Mouse (Mus musculus): ENCODE results near the gene Olfr766-ps1. TPM values are rescaled to one million over a fixed set of nuclear protein-coding genes. Genes with fewer than 3 reads are reported as not detected.
"Not testable (repeated sequence)": the region's sequence is repeated elsewhere in the genome, so short reads cannot be mapped to it uniquely, and the experiment has no call there.

Gene Olfr766-ps1
- polyA plus RNA-seq (2012; rRNA removed) = not detected in 2 replicates

DNA sequence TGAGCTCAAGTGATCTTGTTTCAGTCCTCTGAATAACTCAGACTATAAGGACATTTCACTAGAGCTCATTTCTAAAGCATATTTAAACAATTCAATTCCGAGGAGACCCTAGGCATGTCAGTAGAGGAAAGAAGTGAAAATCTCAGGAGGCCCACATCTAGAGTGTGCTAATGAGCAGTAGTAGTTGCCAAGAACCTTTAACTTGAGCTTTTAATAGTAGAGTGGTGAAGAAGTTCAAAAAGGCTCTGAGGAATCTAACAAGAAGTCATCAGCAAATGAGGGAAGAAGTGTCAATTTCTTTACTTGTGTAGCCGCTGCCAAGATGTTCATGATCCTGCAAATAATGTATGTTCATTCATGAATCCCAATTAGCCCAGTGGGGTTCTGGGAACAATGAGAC lies at the start of gene Olfr766-ps1:
TSS of gene Olfr766-ps1 (minus strand) at position 101 of the 400 bp plus-strand sequence.
- WGBS = 79% methylated on average over 2 of the region's 2 CpGs
- no peak within 1 kb of the TSS for H3K4me3 ChIP-seq (replicated peaks; ENCODE audit: extremely low read depth, low read depth, low read length)
- TF ChIP-seq CTCF (IDR thresholded peaks at IDR 0.05; ENCODE audit: insufficient read depth, low read length) (no peak), POLR2A (IDR thresholded peaks at IDR 0.05; ENCODE audit: borderline replicate concordance, extremely low read depth, low read depth, low read length) (no peak)
- no peaks in the 10 kb centered on the region for H3K4me1 ChIP-seq (ENCODE audit: control insufficient read depth, insufficient read depth, low read length)
- no peak for DNase-seq

DNA sequence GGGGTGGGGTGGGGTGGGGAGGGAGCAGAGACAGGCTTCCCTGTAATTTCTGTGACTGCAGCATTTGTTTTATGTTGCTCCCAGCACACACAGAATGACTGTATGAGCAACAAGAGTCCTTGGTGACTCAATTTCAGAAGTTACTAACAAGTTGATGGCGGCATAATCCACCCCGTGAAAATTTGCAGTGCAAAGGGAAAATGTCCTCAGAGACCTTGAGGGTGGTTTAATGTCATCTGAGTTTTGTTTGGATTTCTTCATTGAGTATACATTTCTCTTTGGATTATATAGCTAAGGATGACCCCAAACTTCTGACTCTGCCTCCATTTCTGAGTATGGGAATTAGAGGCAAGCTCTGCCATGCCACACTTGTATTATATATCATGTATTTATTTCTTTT lies 49.0 kb upstream of the Olfr766-ps1 start, which contains the start of gene Olfr769:
TSS of gene Olfr769 (minus strand) at position 101 of the 400 bp plus-strand sequence.
- no peak for TF ChIP-seq POLR2A (IDR thresholded peaks at IDR 0.05; ENCODE audit: borderline replicate concordance, extremely low read depth, low read depth, low read length)
- TF ChIP-seq CTCF (IDR thresholded peaks at IDR 0.05; ENCODE audit: insufficient read depth, low read length) = no peak
- H3K4me1 ChIP-seq (ENCODE audit: control insufficient read depth, insufficient read depth, low read length) = no peaks in the 10 kb centered on the region
- no peak for DNase-seq
- WGBS = 70% methylated on average over 2 of the region's 2 CpGs
- no peak within 1 kb of the TSS for H3K4me3 ChIP-seq (replicated peaks; ENCODE audit: extremely low read depth, low read depth, low read length)

DNA sequence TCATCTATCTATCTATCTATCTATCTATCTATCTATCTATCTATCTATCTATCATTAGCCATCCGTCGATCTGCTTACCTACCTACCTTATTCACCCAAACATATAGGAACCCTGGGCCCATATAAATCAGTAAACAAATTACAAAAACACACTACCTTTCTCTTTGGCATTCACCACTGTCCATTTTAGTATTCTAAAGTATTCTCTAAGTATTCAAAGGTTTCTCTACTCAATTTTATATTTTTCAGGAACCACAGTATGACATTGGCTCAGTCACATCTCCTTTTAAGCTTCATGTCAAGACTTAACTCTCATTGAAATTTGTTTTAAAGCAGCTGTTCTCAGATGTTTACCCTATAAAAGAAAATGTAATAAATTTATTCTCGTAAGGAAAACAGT lies 46.4 kb upstream of the Olfr766-ps1 start:
- 88% methylated on average over 3 of the region's 3 CpGs for WGBS
- TF ChIP-seq POLR2A (IDR thresholded peaks at IDR 0.05; ENCODE audit: borderline replicate concordance, extremely low read depth, low read depth, low read length) (no peak), CTCF (IDR thresholded peaks at IDR 0.05; ENCODE audit: insufficient read depth, low read length) (no peak)
- Histone ChIP-seq H3K4me3 (replicated peaks; ENCODE audit: extremely low read depth, low read depth, low read length) (no peak overlapping the region), H3K4me1 (ENCODE audit: control insufficient read depth, insufficient read depth, low read length) (no peaks in the 10 kb centered on the region)
- DNase-seq = no peak

DNA sequence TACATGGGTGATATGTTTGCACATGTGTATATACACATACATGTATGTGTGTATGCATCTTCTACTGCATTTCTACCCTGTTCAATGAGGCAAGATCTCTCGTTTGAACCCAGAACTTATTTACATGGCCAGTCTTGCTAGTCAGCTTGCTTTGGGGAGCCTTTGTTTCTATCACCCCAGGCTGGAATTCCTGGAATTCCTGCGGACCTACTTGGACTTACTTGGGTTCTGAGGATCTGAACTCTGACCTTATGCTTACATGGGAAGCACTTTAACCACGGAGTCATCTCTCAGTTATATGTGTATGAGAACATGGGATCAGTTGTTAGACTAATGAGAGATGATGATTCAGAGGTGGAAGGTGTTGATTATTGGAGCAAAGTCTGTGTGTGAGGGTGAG lies 32.5 kb upstream of the Olfr766-ps1 start:
- TF ChIP-seq CTCF (IDR thresholded peaks at IDR 0.05; ENCODE audit: insufficient read depth, low read length) (no peak), POLR2A (IDR thresholded peaks at IDR 0.05; ENCODE audit: borderline replicate concordance, extremely low read depth, low read depth, low read length) (no peak)
- DNase-seq = no peak
- Histone ChIP-seq H3K4me1 (ENCODE audit: control insufficient read depth, insufficient read depth, low read length) (no peaks in the 10 kb centered on the region), H3K4me3 (replicated peaks; ENCODE audit: extremely low read depth, low read depth, low read length) (no peak overlapping the region)
- WGBS = 33% methylated on average over 3 of the region's 3 CpGs

DNA sequence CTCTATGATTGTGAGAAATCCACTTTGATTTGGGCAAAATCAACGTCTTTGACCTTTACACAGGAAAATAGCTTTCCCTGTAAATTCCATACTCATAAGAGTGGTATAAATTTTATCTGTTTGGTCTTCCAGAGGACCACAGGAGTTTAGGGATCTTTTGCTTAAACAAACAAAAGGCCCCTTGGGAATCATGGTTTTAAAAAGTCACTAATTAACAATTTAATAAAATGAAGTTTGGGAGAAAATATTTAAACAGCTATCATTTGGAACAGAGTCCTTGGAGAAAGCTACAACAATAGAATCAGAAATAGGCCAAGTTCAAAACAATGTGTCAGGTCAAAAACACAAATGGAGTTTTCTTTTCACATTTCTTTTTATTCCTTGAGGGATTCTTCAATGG lies 30.5 kb upstream of the Olfr766-ps1 start, which contains the start of gene Olfr768:
TSS of gene Olfr768 (minus strand) at position 101 of the 400 bp plus-strand sequence.
- DNase-seq = no peak
- Histone ChIP-seq H3K4me1 (ENCODE audit: control insufficient read depth, insufficient read depth, low read length) (no peaks in the 10 kb centered on the region), H3K4me3 (replicated peaks; ENCODE audit: extremely low read depth, low read depth, low read length) (no peak within 1 kb of the TSS)
- TF ChIP-seq CTCF (IDR thresholded peaks at IDR 0.05; ENCODE audit: insufficient read depth, low read length) (no peak), POLR2A (IDR thresholded peaks at IDR 0.05; ENCODE audit: borderline replicate concordance, extremely low read depth, low read depth, low read length) (no peak)
- 46% methylated on average over 1 of the region's 1 CpGs for WGBS

DNA sequence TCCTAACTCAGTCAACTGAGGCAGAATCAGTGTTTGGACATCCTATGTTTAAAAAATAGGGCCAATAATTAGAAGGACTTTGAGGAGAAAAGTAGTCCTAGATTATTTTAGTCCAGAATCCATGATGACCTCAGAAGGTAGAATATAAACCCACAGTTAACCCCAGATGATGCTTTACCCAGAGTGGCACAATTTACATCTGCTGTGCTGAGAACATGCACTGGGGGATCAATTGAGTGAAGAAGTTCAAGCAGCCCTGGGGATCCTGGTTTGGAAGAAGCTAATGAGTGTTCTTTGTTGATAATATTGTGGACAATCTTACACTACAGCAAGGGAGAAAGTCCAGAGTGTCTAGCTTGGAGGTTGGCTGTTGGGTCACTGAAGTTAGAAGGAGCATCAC lies 14.0 kb upstream of the Olfr766-ps1 start, which contains the start of gene Olfr767:
TSS of gene Olfr767 (minus strand) at position 101 of the 400 bp plus-strand sequence.
- H3K4me1 ChIP-seq (ENCODE audit: control insufficient read depth, insufficient read depth, low read length); H3K4me3 ChIP-seq (replicated peaks; ENCODE audit: extremely low read depth, low read depth, low read length); DNase-seq: not testable (repeated sequence)

DNA sequence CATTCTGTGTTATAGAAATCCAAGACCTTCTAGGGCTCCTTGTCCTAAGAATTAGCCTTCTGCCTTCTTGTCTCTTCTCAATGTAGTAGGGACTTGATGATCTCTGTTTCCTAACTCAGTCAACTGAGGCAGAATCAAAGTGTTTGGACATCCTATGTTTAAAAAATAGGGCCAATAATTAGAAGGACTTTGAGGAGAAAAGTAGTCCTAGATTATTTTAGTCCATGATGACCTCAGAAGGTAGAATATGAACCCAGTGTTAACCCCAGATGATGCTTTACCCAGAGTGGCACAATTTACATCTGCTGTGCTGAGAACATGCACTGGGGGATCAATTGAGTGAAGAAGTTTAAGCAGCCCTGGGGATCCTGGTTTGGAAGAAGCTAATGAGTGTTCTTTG lies 18.9 kb downstream of the Olfr766-ps1 start, which contains the start of gene Olfr765:
TSS of gene Olfr765 (minus strand) at position 101 of the 400 bp plus-strand sequence.
- not testable (repeated sequence) for H3K4me1 ChIP-seq (ENCODE audit: control insufficient read depth, insufficient read depth, low read length); DNase-seq; H3K4me3 ChIP-seq (replicated peaks; ENCODE audit: extremely low read depth, low read depth, low read length)

DNA sequence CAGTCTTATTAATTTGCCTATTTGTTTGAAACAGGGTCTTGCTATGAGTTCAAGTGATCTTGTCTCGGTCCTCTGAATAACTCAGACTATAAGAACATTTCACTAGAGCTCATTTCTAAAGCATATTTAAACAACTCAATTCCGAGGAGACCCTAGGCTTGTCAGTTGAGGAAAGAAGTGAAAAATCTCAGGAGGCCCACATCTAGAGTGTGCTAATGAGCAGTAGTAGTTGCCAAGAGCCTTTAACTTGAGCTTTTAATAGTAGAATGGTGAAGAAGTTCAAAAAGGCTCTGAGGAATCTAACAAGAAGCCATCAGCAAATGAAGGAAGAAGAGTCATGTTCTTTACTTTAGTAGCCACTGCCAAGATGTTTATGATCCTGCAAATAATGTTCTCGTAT lies 29.0 kb downstream of the Olfr766-ps1 start, which contains the start of gene Olfr764-ps1:
TSS of gene Olfr764-ps1 (minus strand) at position 101 of the 400 bp plus-strand sequence.
- WGBS = 71% methylated on average over 3 of the region's 3 CpGs
- TF ChIP-seq POLR2A (IDR thresholded peaks at IDR 0.05; ENCODE audit: borderline replicate concordance, extremely low read depth, low read depth, low read length) (no peak), CTCF (IDR thresholded peaks at IDR 0.05; ENCODE audit: insufficient read depth, low read length) (no peak)
- no peak for DNase-seq
- H3K4me1 ChIP-seq (ENCODE audit: control insufficient read depth, insufficient read depth, low read length) = no peaks in the 10 kb centered on the region
- no peak within 1 kb of the TSS for H3K4me3 ChIP-seq (replicated peaks; ENCODE audit: extremely low read depth, low read depth, low read length)

DNA sequence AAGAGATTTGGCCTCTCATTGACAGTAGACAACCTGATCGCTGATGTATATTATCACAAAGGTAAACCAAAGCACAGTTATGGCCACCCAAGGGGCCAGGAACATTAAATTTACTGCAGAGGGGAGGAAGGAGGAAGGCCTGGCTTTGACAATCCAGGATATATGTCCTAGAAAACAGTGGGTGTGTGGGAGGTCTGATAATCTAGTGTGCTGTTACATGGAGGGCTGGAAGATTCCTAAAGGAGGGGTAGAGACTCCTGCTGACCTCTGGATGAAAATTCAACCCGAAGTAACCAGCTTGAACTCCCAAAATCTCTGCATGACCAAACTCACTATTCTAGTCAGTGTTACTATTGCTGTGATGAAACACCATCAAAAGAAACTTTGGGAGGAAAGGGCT lies 40.4 kb downstream of the Olfr766-ps1 start:
- no peak overlapping the region for H3K4me3 ChIP-seq (replicated peaks; ENCODE audit: extremely low read depth, low read depth, low read length)
- no peak for TF ChIP-seq CTCF (IDR thresholded peaks at IDR 0.05; ENCODE audit: insufficient read depth, low read length)
- no peak for TF ChIP-seq POLR2A (IDR thresholded peaks at IDR 0.05; ENCODE audit: borderline replicate concordance, extremely low read depth, low read depth, low read length)
- H3K4me1 ChIP-seq (ENCODE audit: control insufficient read depth, insufficient read depth, low read length) = no peaks in the 10 kb centered on the region
- DNase-seq = no peak
- 80% methylated on average over 2 of the region's 2 CpGs for WGBS

DNA sequence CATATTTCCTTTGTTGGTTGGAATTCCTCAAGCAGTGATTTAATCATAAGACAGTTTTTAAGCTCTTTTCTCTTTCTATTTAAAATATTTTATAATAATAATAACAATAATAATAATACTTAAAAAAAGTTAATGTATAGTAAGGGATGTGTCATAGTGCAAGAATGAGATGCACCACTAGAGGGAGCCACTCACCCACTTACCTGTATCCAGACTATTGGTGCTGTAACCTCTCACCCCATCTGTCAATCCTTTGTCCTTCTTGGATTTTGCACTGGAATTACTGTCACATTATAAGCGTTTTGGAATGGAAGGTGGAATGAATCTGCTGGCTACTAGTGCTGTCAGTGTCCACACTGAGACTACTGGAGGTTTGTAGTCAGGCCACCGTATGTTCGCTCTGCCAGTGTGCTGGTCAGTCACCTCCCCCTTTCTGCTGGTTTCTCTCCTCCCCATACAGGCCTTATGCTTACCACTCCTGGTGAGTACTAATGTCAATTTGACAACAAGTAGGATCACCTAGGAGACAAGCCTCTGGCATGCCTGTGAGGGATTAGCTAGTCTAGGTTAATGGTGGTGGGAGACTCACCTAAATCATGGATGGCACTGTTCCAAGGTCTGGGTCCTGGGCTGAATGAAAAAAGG lies 42.6 kb downstream of the Olfr766-ps1 start:
- 59% methylated on average over 3 of the region's 3 CpGs for WGBS
- TF ChIP-seq POLR2A (IDR thresholded peaks at IDR 0.05; ENCODE audit: borderline replicate concordance, extremely low read depth, low read depth, low read length) (no peak), CTCF (IDR thresholded peaks at IDR 0.05; ENCODE audit: insufficient read depth, low read length) (peak; percentile 13; the same call in 1 of the 2 replicates)
- Histone ChIP-seq H3K4me3 (replicated peaks; ENCODE audit: extremely low read depth, low read depth, low read length) (no peak overlapping the region), H3K4me1 (ENCODE audit: control insufficient read depth, insufficient read depth, low read length) (no peaks in the 10 kb centered on the region)
- DNase-seq = peak; percentile 9

Measured in lung, adult 2 months (tissue).